Comparison of ENCODE assay signal across 22 mouse cellular contexts in genomic region chr15:84065701-84066100, GRCm38 (mm10). TPM values are rescaled to one million over a fixed set of nuclear protein-coding genes. Genes with fewer than 3 reads are reported as not detected.
DNase-seq lines count a peak whose midpoint lies in the region; ATAC-seq and TF ChIP-seq lines count a peak whose summit lies in the region.
"Had no signal": no experiment of that assay in that cellular context is flagged by ENCODE, and none has a peak within 500 bp of the region (broad histone marks: within the 10 kb centered on the region; RNA-seq: fewer than 3 reads in every experiment).

No protein-coding gene starts in this region.

- no peak overlapping the region for H3K9ac ChIP-seq in intestine, postnatal 0 days (ENCODE audit: low read depth, low read length)
- no peak overlapping the region for H3K9ac ChIP-seq in intestine, embryonic 16.5 days (ENCODE audit: low read depth, low read length)
- no peak overlapping the region for H3K9ac ChIP-seq in midbrain, postnatal 0 days (replicated peaks; ENCODE audit: low read length, poor library complexity, severe bottlenecking)
- H3K9ac ChIP-seq in stomach, postnatal 0 days (ENCODE audit: low read length): no peak overlapping the region
- H3K9ac ChIP-seq: embryonic facial prominence, embryonic 15.5 days; limb, embryonic 12.5 days had no signal

- no peak overlapping the region for H3K4me2 ChIP-seq in intestine, postnatal 0 days (replicated peaks; ENCODE audit: low read depth)
- H3K4me2 ChIP-seq in intestine, embryonic 16.5 days (ENCODE audit: low read depth, low read length): no peak overlapping the region
- H3K4me2 ChIP-seq in midbrain, postnatal 0 days (ENCODE audit: low read depth, low read length, poor library complexity, severe bottlenecking): peak overlapping the region; percentile 84; the same call in 1 of the 2 replicates
- H3K4me2 ChIP-seq in stomach, postnatal 0 days (replicated peaks; ENCODE audit: low read depth): no peak overlapping the region

- no peak for TF ChIP-seq EP300 in stomach, postnatal 0 days (optimal IDR thresholded peaks at IDR 0.05)

- WGBS in intestine, postnatal 0 days: 67% methylated on average over 4 of the region's 4 CpGs
- WGBS in intestine, embryonic 16.5 days: 61% methylated on average over 4 of the region's 4 CpGs
- WGBS in midbrain, postnatal 0 days: 69% methylated on average over 4 of the region's 4 CpGs
- WGBS in midbrain, embryonic 10.5 days: 67% methylated on average over 4 of the region's 4 CpGs
- 67% methylated on average over 4 of the region's 4 CpGs for whole genome bisulfite sequencing in stomach, postnatal 0 days

- no peaks in the 10 kb centered on the region for H3K36me3 ChIP-seq in intestine, postnatal 0 days (ENCODE audit: control insufficient read depth, insufficient read depth)
- H3K36me3 ChIP-seq in intestine, embryonic 16.5 days (ENCODE audit: control insufficient read depth, insufficient read depth, low read length): no peaks in the 10 kb centered on the region
- no peaks in the 10 kb centered on the region for H3K36me3 ChIP-seq in midbrain, postnatal 0 days (ENCODE audit: insufficient read depth, low read length)
- H3K36me3 ChIP-seq in midbrain, embryonic 10.5 days: no peaks in the 10 kb centered on the region
- no peaks in the 10 kb centered on the region for H3K36me3 ChIP-seq in stomach, postnatal 0 days (ENCODE audit: control insufficient read depth, insufficient read depth, low read length)
- H3K36me3 ChIP-seq: embryonic facial prominence, embryonic 15.5 days; forebrain, embryonic 10.5 days; hindbrain, embryonic 10.5 days; limb, embryonic 12.5 days had no signal

- no peaks in the 10 kb centered on the region for H3K4me1 ChIP-seq in intestine, postnatal 0 days (replicated peaks; ENCODE audit: control insufficient read depth, insufficient read depth, low read length)
- H3K4me1 ChIP-seq in intestine, embryonic 16.5 days (ENCODE audit: control insufficient read depth, insufficient read depth, low read length): peaks cover 2% of the 10 kb centered on the region; the same call in 1 of the 2 replicates
- H3K4me1 ChIP-seq in midbrain, postnatal 0 days (ENCODE audit: insufficient read depth, low read length): no peaks in the 10 kb centered on the region; the same call in 1 of the 2 replicates
- H3K4me1 ChIP-seq in midbrain, embryonic 10.5 days: peaks cover 29% of the 10 kb centered on the region
- H3K4me1 ChIP-seq in stomach, postnatal 0 days (replicated peaks; ENCODE audit: control insufficient read depth, insufficient read depth): no peaks in the 10 kb centered on the region

- H3K27ac ChIP-seq in intestine, postnatal 0 days (ENCODE audit: low read depth, low read length): no peak overlapping the region
- H3K27ac ChIP-seq in intestine, embryonic 16.5 days (ENCODE audit: low read length): no peak overlapping the region
- no peak overlapping the region for H3K27ac ChIP-seq in midbrain, postnatal 0 days (ENCODE audit: low read depth, low read length)
- H3K27ac ChIP-seq in midbrain, embryonic 10.5 days (replicated peaks): no peak overlapping the region
- no peak overlapping the region for H3K27ac ChIP-seq in stomach, postnatal 0 days (replicated peaks)
- H3K27ac ChIP-seq: embryonic facial prominence, embryonic 15.5 days; hindbrain, embryonic 10.5 days; limb, embryonic 12.5 days had no signal

- no peak overlapping the region for H3K4me3 ChIP-seq in intestine, postnatal 0 days (ENCODE audit: low read depth, low read length)
- H3K4me3 ChIP-seq in intestine, embryonic 16.5 days (ENCODE audit: low read length): no peak overlapping the region
- no peak overlapping the region for H3K4me3 ChIP-seq in midbrain, postnatal 0 days (ENCODE audit: low read depth, low read length)
- H3K4me3 ChIP-seq in midbrain, embryonic 10.5 days: no peak overlapping the region
- H3K4me3 ChIP-seq in stomach, postnatal 0 days (ENCODE audit: low read depth, low read length): no peak overlapping the region

- DNase-seq in midbrain, postnatal 0 days (ENCODE audit: low spot score): no peak
- no peak for DNase-seq in midbrain, embryonic 10.5 days (ENCODE audit: low spot score)
- DNase-seq in ZHBTc4 (ENCODE audit: low read depth, low spot score): peak; percentile 53
- DNase-seq in stomach, postnatal 0 days (ENCODE audit: low spot score): no peak
- DNase-seq in heart, adult 8-10 months (ENCODE audit: low spot score): no peak
- no peak for DNase-seq in embryo, embryonic 10.5 days (ENCODE audit: low spot score)
- DNase-seq: B cell, adult 2 months; gastrocnemius, postnatal 14 days; heart, adult 18-20 months; kidney, adult 9 months; kidney, postnatal 25 days; lung, adult 2 months; thymus, postnatal 4 days had no signal

- H3K9me3 ChIP-seq in intestine, postnatal 0 days (ENCODE audit: control insufficient read depth): peaks cover 3% of the 10 kb centered on the region; the same call in 1 of the 2 replicates
- H3K9me3 ChIP-seq in intestine, embryonic 16.5 days (ENCODE audit: control insufficient read depth, low read length): peaks cover 3% of the 10 kb centered on the region; the same call in 1 of the 2 replicates
- H3K9me3 ChIP-seq in midbrain, postnatal 0 days (ENCODE audit: low read length): peaks cover 4% of the 10 kb centered on the region; the same call in 1 of the 2 replicates
- H3K9me3 ChIP-seq in midbrain, embryonic 10.5 days (replicated peaks): peaks cover 6% of the 10 kb centered on the region
- no peaks in the 10 kb centered on the region for H3K9me3 ChIP-seq in stomach, postnatal 0 days (ENCODE audit: control insufficient read depth, low read length)
- H3K9me3 ChIP-seq: embryonic facial prominence, embryonic 15.5 days had no signal

- TF ChIP-seq CTCF in intestine, postnatal 0 days (IDR thresholded peaks at IDR 0.05; ENCODE audit: low read depth): peak; percentile 28
- TF ChIP-seq CTCF in midbrain, postnatal 0 days (IDR thresholded peaks at IDR 0.05): peak; percentile 61
- TF ChIP-seq CTCF in stomach, postnatal 0 days (IDR thresholded peaks at IDR 0.05; ENCODE audit: low read depth): peak; percentile 29; the same call in 1 of the 2 replicates

- no peak for ATAC-seq in intestine, postnatal 0 days
- ATAC-seq in intestine, embryonic 16.5 days: no peak
- no peak for ATAC-seq in midbrain, postnatal 0 days (ENCODE audit: low FRiP score)
- ATAC-seq in stomach, postnatal 0 days (ENCODE audit: low FRiP score, low TSS enrichment): no peak

- H3K27me3 ChIP-seq in intestine, postnatal 0 days (replicated peaks; ENCODE audit: control insufficient read depth, insufficient read depth, low read length): peaks cover 24% of the 10 kb centered on the region
- peaks cover 25% of the 10 kb centered on the region for H3K27me3 ChIP-seq in intestine, embryonic 16.5 days (replicated peaks; ENCODE audit: control insufficient read depth, insufficient read depth, low read length)
- no peaks in the 10 kb centered on the region; the same call in 1 of the 2 replicates for H3K27me3 ChIP-seq in midbrain, postnatal 0 days (ENCODE audit: insufficient read depth, low read length)
- peaks cover 70% of the 10 kb centered on the region for H3K27me3 ChIP-seq in midbrain, embryonic 10.5 days (ENCODE audit: low read depth, poor library complexity, severe bottlenecking)
- no peaks in the 10 kb centered on the region for H3K27me3 ChIP-seq in stomach, postnatal 0 days (ENCODE audit: control insufficient read depth, insufficient read depth, low read length)

RNA-seq across cellular contexts. Expression of gene Efcab6, which starts 0.5 kb away (rescaled TPM):
- polyA plus RNA-seq in intestine, postnatal 0 days (2015; fragmentation: Nextera tagmentation; extraction: Ambion mirVana): not detected in 2 replicates
- 0.05 and 0.18 TPM in 2 replicates for polyA plus RNA-seq in intestine, embryonic 16.5 days (2015; fragmentation: Nextera tagmentation; extraction: Ambion mirVana)
- total RNA-seq in midbrain, postnatal 0 days (2014; rRNA removed): 1.3 and 3.9 TPM in 2 replicates
- polyA plus RNA-seq in midbrain, postnatal 0 days (2015; fragmentation: Nextera tagmentation; extraction: Ambion mirVana): 0.55 and 1.5 TPM in 2 replicates
- 0.24 and 0.26 TPM in 2 replicates for polyA plus RNA-seq in midbrain, embryonic 10.5 days (2016; fragmentation: Nextera tagmentation; extraction: Ambion mirVana)
- polyA plus RNA-seq in stomach, postnatal 0 days (2015; fragmentation: Nextera tagmentation; extraction: Ambion mirVana): 0.07 and 0.22 TPM in 2 replicates
- total RNA-seq in heart, adult 8-10 months (2022): not detected
- total RNA-seq: megakaryocyte-erythroid progenitor cell, adult 5-6 weeks had no signal

RNA-seq across cellular contexts. Expression of gene Sult4a1, which starts 39.9 kb away (rescaled TPM):
- 3.8 and 4.5 TPM in 2 replicates for polyA plus RNA-seq in intestine, postnatal 0 days (2015; fragmentation: Nextera tagmentation; extraction: Ambion mirVana)
- polyA plus RNA-seq in intestine, embryonic 16.5 days (2015; fragmentation: Nextera tagmentation; extraction: Ambion mirVana): 4.9 and 5.1 TPM in 2 replicates
- 197 and 208 TPM in 2 replicates for total RNA-seq in midbrain, postnatal 0 days (2014; rRNA removed)
- 139 and 150 TPM in 2 replicates for polyA plus RNA-seq in midbrain, postnatal 0 days (2015; fragmentation: Nextera tagmentation; extraction: Ambion mirVana)
- 11.2 and 14.3 TPM in 2 replicates for polyA plus RNA-seq in midbrain, embryonic 10.5 days (2016; fragmentation: Nextera tagmentation; extraction: Ambion mirVana)
- 3.9 and 4.0 TPM in 2 replicates for polyA plus RNA-seq in stomach, postnatal 0 days (2015; fragmentation: Nextera tagmentation; extraction: Ambion mirVana)
- under 1 TPM in 3 of 4 experiments, not detected in 1; 0.09 to 0.20 (median 0.11) TPM for total RNA-seq in heart, adult 8-10 months (2022)
- total RNA-seq: megakaryocyte-erythroid progenitor cell, adult 5-6 weeks had no signal

RNA-seq across cellular contexts. Expression of gene Pnpla5, which starts 57.3 kb away (rescaled TPM):
- polyA plus RNA-seq in intestine, postnatal 0 days (2015; fragmentation: Nextera tagmentation; extraction: Ambion mirVana): not detected in 2 replicates
- not detected in 2 replicates for polyA plus RNA-seq in intestine, embryonic 16.5 days (2015; fragmentation: Nextera tagmentation; extraction: Ambion mirVana)
- not detected in 2 replicates for total RNA-seq in midbrain, postnatal 0 days (2014; rRNA removed)
- polyA plus RNA-seq in midbrain, postnatal 0 days (2015; fragmentation: Nextera tagmentation; extraction: Ambion mirVana): not detected in 2 replicates
- not detected in 2 replicates for polyA plus RNA-seq in midbrain, embryonic 10.5 days (2016; fragmentation: Nextera tagmentation; extraction: Ambion mirVana)
- polyA plus RNA-seq in stomach, postnatal 0 days (2015; fragmentation: Nextera tagmentation; extraction: Ambion mirVana): not detected in 2 replicates
- total RNA-seq in heart, adult 8-10 months (2022): not detected
- total RNA-seq: adrenal gland, postnatal 4 days; gastrocnemius, postnatal 14 days; heart, adult 18-20 months; megakaryocyte-erythroid progenitor cell, adult 5-6 weeks had no signal
- polyA plus RNA-seq: embryonic facial prominence, embryonic 15.5 days; forebrain, embryonic 10.5 days; heart, embryonic 16.5 days; hindbrain, embryonic 10.5 days; limb, embryonic 12.5 days had no signal
